Mouse (Mus musculus) CH12.LX (cell line): Measurements from ENCODE around the gene Ptges3l. TPM values are rescaled to one million over a fixed set of nuclear protein-coding genes. Genes with fewer than 3 reads are reported as not detected.

ENCODE experiments used
- DNase-seq: peaks from one replicate; pipeline ENCODE4 v3.0.0-alpha.2; 2013; ENCODE audit errors: extremely low read depth
- H3K27ac ChIP-seq: 2 replicates; pipeline ENCODE4 v1.5.1; 2012; ENCODE audit warnings: low read depth, mild to moderate bottlenecking, control low read depth, moderate library complexity; ENCODE audit not compliant: insufficient read depth
- H3K27me3 ChIP-seq: replicated peaks from 2 replicates; pipeline ENCODE3; 2012; ENCODE audit warnings: inconsistent platforms
- H3K36me3 ChIP-seq, 2 experiments: replicated peaks in 1 of 2; 2 replicates each; pipeline versions ENCODE3 to v1.6.1; 2012; ENCODE audit warnings: inconsistent platforms in 1 of 2, low read length in 1 of 2, mild to moderate bottlenecking in 1 of 2, mixed read lengths in 1 of 2, moderate library complexity in 1 of 2; ENCODE audit not compliant: control insufficient read depth in 1 of 2, insufficient read depth in 1 of 2
- H3K4me1 ChIP-seq, 2 experiments: 2 replicates each; pipeline ENCODE4 v1.6.1; 2012; ENCODE audit warnings: inconsistent platforms in 1 of 2, moderate library complexity in 1 of 2; ENCODE audit not compliant: insufficient read depth in 2 of 2, control insufficient read depth in 1 of 2
- H3K4me2 ChIP-seq: 2 replicates; pipeline ENCODE4 v1.6.1; 2012; ENCODE audit warnings: low read depth, mild to moderate bottlenecking, control low read depth; ENCODE audit not compliant: poor library complexity, insufficient read depth, severe bottlenecking
- H3K4me3 ChIP-seq, 3 experiments: fragments of 150-350 bp in 1 of 3; sonication (generic) in 1 of 3; replicated peaks in 1 of 3; 2 replicates each; pipeline versions ENCODE3 to v1.5.1; 2011 to 2012; ENCODE audit warnings: low read depth in 2 of 3, low read length in 2 of 3, mild to moderate bottlenecking in 2 of 3, moderate library complexity in 2 of 3, control low read depth in 1 of 3, improper control_type of control experiment in 1 of 3, inconsistent platforms in 1 of 3, mixed read lengths in 1 of 3; ENCODE audit not compliant: poor library complexity in 1 of 3
- H3K79me2 ChIP-seq: replicated peaks from 2 replicates; pipeline ENCODE4 v1.6.1; 2012; ENCODE audit warnings: mild to moderate bottlenecking, moderate library complexity; ENCODE audit not compliant: control insufficient read depth, poor library complexity, insufficient read depth, severe bottlenecking; ENCODE audit errors: extremely low read depth
- H3K9ac ChIP-seq: 2 replicates; pipeline ENCODE4 v1.6.1; 2012; ENCODE audit warnings: low read depth, mild to moderate bottlenecking, control low read depth, moderate library complexity; ENCODE audit not compliant: insufficient read depth
- H3K9me3 ChIP-seq: replicated peaks from 2 replicates; pipeline ENCODE3; 2012; ENCODE audit warnings: low read length, inconsistent platforms, mixed read lengths
- CHD2 ChIP-seq: IDR thresholded peaks from 2 replicates; pipeline ENCODE4 v1.6.1; 2011; ENCODE audit warnings: low read length, improper control_type of control experiment
- CTCF ChIP-seq, 2 experiments: IDR thresholded peaks in 1 of 2; conservative IDR thresholded peaks in 1 of 2; 2 replicates each; pipeline ENCODE4 v1.5.1; 2011 to 2012; ENCODE audit warnings: low read depth in 2 of 2, low read length in 2 of 2, improper control_type of control experiment in 1 of 2, inconsistent platforms in 1 of 2, mild to moderate bottlenecking in 1 of 2, moderate library complexity in 1 of 2
- E2F4 ChIP-seq: IDR thresholded peaks from 2 replicates; pipeline ENCODE4 v1.6.1; 2011; ENCODE audit warnings: low read depth, low read length, improper control_type of control experiment; ENCODE audit not compliant: insufficient replicate concordance
- ELF1 ChIP-seq: IDR thresholded peaks from 2 replicates; pipeline ENCODE4 v1.6.1; 2014; ENCODE audit warnings: low read depth, mild to moderate bottlenecking, inconsistent platforms, low read length, improper control_type of control experiment
- EP300 ChIP-seq: IDR thresholded peaks from 2 replicates; pipeline ENCODE4 v1.6.1; 2011; ENCODE audit warnings: low read length, improper control_type of control experiment
- ETS1 ChIP-seq: conservative IDR thresholded peaks from 2 replicates; pipeline ENCODE4 v1.6.1; 2012; ENCODE audit warnings: low read depth, mild to moderate bottlenecking, inconsistent platforms, low read length, improper control_type of control experiment, moderate library complexity
- HCFC1 ChIP-seq: IDR thresholded peaks from 2 replicates; pipeline ENCODE4 v1.6.1; 2012; ENCODE audit warnings: low read depth, mild to moderate bottlenecking, inconsistent platforms, low read length, improper control_type of control experiment
- JUN ChIP-seq: IDR thresholded peaks from 2 replicates; pipeline ENCODE4 v1.6.1; 2011; ENCODE audit warnings: low read depth, mild to moderate bottlenecking, low read length, improper control_type of control experiment, moderate library complexity; ENCODE audit not compliant: insufficient read depth
- JUND ChIP-seq: conservative IDR thresholded peaks from 2 replicates; pipeline ENCODE4 v1.6.1; 2011; ENCODE audit warnings: low read depth, low read length, improper control_type of control experiment
- KAT2A ChIP-seq: IDR thresholded peaks from 2 replicates; pipeline ENCODE4 v1.6.1; 2012; ENCODE audit warnings: low read length, improper control_type of control experiment, inconsistent platforms; ENCODE audit not compliant: insufficient replicate concordance
- MAX ChIP-seq: IDR thresholded peaks from 2 replicates; pipeline ENCODE4 v1.6.1; 2011; ENCODE audit warnings: low read length, improper control_type of control experiment
- MAZ ChIP-seq: IDR thresholded peaks from 2 replicates; pipeline ENCODE4 v1.6.1; 2012; ENCODE audit warnings: low read depth, mild to moderate bottlenecking, inconsistent platforms, low read length, improper control_type of control experiment, moderate library complexity
- MEF2A ChIP-seq: IDR thresholded peaks from 2 replicates; pipeline ENCODE4 v1.6.1; 2014; ENCODE audit warnings: low read depth, mild to moderate bottlenecking, inconsistent platforms, low read length, improper control_type of control experiment, borderline replicate concordance
- MXI1 ChIP-seq: IDR thresholded peaks from 2 replicates; pipeline ENCODE4 v1.6.1; 2011; ENCODE audit warnings: mild to moderate bottlenecking, low read depth, low read length, improper control_type of control experiment
- MYC ChIP-seq: IDR thresholded peaks from 2 replicates; pipeline ENCODE4 v1.6.1; 2011; ENCODE audit warnings: low read depth, mild to moderate bottlenecking, improper control_type of control experiment, low read length
- NRF1 ChIP-seq: IDR thresholded peaks from 2 replicates; pipeline ENCODE4 v1.6.1; 2014; ENCODE audit warnings: low read depth, mild to moderate bottlenecking, inconsistent platforms, low read length, improper control_type of control experiment, moderate library complexity
- RAD21 ChIP-seq: IDR thresholded peaks from 2 replicates; pipeline ENCODE4 v1.6.1; 2011; ENCODE audit warnings: low read depth, mild to moderate bottlenecking, low read length, improper control_type of control experiment, moderate library complexity
- SIN3A ChIP-seq: IDR thresholded peaks from 2 replicates; pipeline ENCODE4 v1.6.1; 2012; ENCODE audit warnings: low read length, improper control_type of control experiment, inconsistent platforms
- SMC3 ChIP-seq: IDR thresholded peaks from 2 replicates; pipeline ENCODE4 v1.6.1; 2011; ENCODE audit warnings: low read depth, low read length, improper control_type of control experiment
- TBP ChIP-seq: conservative IDR thresholded peaks from 2 replicates; pipeline ENCODE4 v1.6.1; 2011; ENCODE audit warnings: low read depth, low read length, improper control_type of control experiment
- TCF12 ChIP-seq: IDR thresholded peaks from 2 replicates; pipeline ENCODE4 v1.6.1; 2014; ENCODE audit warnings: low read depth, mild to moderate bottlenecking, inconsistent platforms, low read length, improper control_type of control experiment
- UBTF ChIP-seq: IDR thresholded peaks from 2 replicates; pipeline ENCODE4 v1.6.1; 2012; ENCODE audit warnings: low read depth, mild to moderate bottlenecking, inconsistent platforms, low read length, improper control_type of control experiment, moderate library complexity
- USF2 ChIP-seq: conservative IDR thresholded peaks from 2 replicates; pipeline ENCODE4 v1.6.1; 2011; ENCODE audit warnings: low read depth, low read length, improper control_type of control experiment
- ZKSCAN1 ChIP-seq: IDR thresholded peaks from 2 replicates; pipeline ENCODE4 v1.6.1; 2012; ENCODE audit warnings: low read depth, inconsistent platforms, low read length, improper control_type of control experiment, borderline replicate concordance
- ZMIZ1 ChIP-seq: IDR thresholded peaks from 2 replicates; pipeline ENCODE4 v1.6.1; 2012; ENCODE audit warnings: low read depth, mild to moderate bottlenecking, inconsistent platforms, low read length, improper control_type of control experiment
- dilution Hi-C: fragments of 300-500 bp; cut with MboI; formaldehyde crosslinking; loops from 2 replicates; pipeline ENCODE4 v1.14.3; 2020; ENCODE audit warnings: low sequenced_read_pairs; ENCODE audit not compliant: extremely low pct_unique_long_range_greater_than_20kb, extremely low pct_ligation_motif_present
- in situ Hi-C: fragments of 300-500 bp; cut with MboI; formaldehyde crosslinking; loops from 3 replicates; pipeline ENCODE4 v1.14.3; 2019; ENCODE audit warnings: low sequenced_read_pairs, low pct_ligation_motif_present, low pct_unique_long_range_greater_than_20kb, mixed read lengths
- polyA plus RNA-seq: library from polyadenylated mRNA; unstranded; fragments of >175 nt; gene quantifications from 2 replicates; pipeline ENCODE4 v1.2.1, GENCODE M21; 2012; ENCODE audit warnings: low read depth; ENCODE audit not compliant: insufficient read length
- total RNA-seq, 2 experiments: library from RNA; depleted of rRNA; stranded (reverse); fragments of 300-350 nt in 1 of 2; fragments of >200 nt in 1 of 2; gene quantifications; 2 replicates each; pipeline ENCODE4 v1.2.3; 2012 to 2014

Ptges3l gene
- total and polyA plus RNA-seq, 3 experiments, result 1.9 to 3.0 (median 2.4) TPM

GRCm38 (mm10) chr11:101451536-101451935, 26.4 kb upstream of the Ptges3l start:
- Histone ChIP-seq H3K27me3 (no peaks in the 10 kb centered on the region), H3K4me1 (peaks cover 0 to 50% of the 10 kb centered on the region in 2 experiments; a peak in 2 of 4 replicates), H3K79me2 (peaks cover 8% of the 10 kb centered on the region; the same call in 1 of the 2 replicates), H3K27ac (no peak overlapping the region), H3K36me3 (peaks cover 2 to 49% of the 10 kb centered on the region in 2 experiments), H3K4me2 (no peak overlapping the region), H3K9me3 (no peaks in the 10 kb centered on the region), H3K9ac (no peak overlapping the region), H3K4me3 (no peak overlapping the region)
- in situ Hi-C loops (no loop called here), dilution Hi-C loops (no loop called here)
- TF ChIP-seq MAZ (no peak), USF2 (no peak), RAD21 (no peak), JUN (no peak), ETS1 (no peak), MYC (no peak), CHD2 (no peak), SMC3 (no peak), MAX (no peak), KAT2A (no peak)
- no peak for DNase-seq

- in situ Hi-C loops, result no loop called here
- Histone ChIP-seq H3K27ac (no peak overlapping the region), H3K9me3 (no peaks in the 10 kb centered on the region), H3K36me3 (peaks cover 5 to 45% of the 10 kb centered on the region in 2 experiments), H3K4me1 (peaks cover 4 to 58% of the 10 kb centered on the region in 2 experiments; a peak in 3 of 4 replicates), H3K9ac (no peak overlapping the region), H3K27me3 (no peaks in the 10 kb centered on the region), H3K4me2 (no peak overlapping the region; the same call in 1 of the 2 replicates), H3K4me3 (no peak overlapping the region), H3K79me2 (peaks cover 11% of the 10 kb centered on the region; the same call in 1 of the 2 replicates)
- dilution Hi-C loops, result no loop called here
- DNase-seq, result peak; percentile 71
- TF ChIP-seq KAT2A (no peak), TCF12 (no peak), E2F4 (no peak), UBTF (no peak), MYC (no peak), EP300 (no peak), ZKSCAN1 (no peak), ELF1 (no peak), RAD21 (peak; percentile 71), HCFC1 (no peak), MEF2A (no peak), NRF1 (0 out of 2 replicates have a peak, but pooled peaks have one; percentile 18), MAX (peak; percentile 4; the same call in 1 of the 2 replicates), CTCF (conservative IDR thresholded peaks at IDR 0.05 in 1 of 2, IDR thresholded peaks at IDR 0.05 in 1 of 2; ENCODE audit: low read depth in 2 of 2, low read length in 2 of 2) (peak in 1 of 2 experiments; percentile 77; a peak in 2 of 4 replicates), ZMIZ1 (no peak), TBP (no peak), JUN (no peak), MXI1 (peak; percentile 26; the same call in 1 of the 2 replicates), SMC3 (peak; percentile 32), SIN3A (0 out of 2 replicates have a peak, but pooled peaks have one; percentile 20), JUND (no peak)
Observed at GRCm38 (mm10) chr11:101450394-101450793, 25.3 kb upstream of the Ptges3l start.
